In the genomic region with DNA sequence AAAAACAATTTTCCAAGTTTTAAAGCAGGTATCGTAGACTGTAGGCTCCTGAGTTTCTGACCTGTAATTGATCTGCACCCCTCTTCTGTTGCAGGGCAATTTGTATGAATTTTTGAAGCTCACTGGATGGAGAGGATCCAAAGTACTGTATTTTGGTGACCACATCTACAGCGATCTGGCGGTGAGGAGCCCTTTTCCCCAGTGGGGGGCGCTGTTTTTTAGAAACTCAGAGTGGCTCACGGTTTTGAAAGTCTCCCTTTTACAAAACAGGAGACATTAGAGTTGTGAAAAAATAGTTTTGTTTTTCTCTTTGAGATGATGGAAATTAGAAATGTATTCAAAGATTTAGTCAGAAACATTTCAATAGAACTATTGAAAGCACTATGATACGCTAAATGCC, we compare ENCODE assay signal across 17 mouse cellular contexts. TPM values are rescaled to one million over a fixed set of nuclear protein-coding genes. Genes with fewer than 3 reads are reported as not detected.
DNase-seq lines count a peak whose midpoint lies in the region; ATAC-seq and TF ChIP-seq lines count a peak whose summit lies in the region.
"Had no signal": no experiment of that assay in that cellular context is flagged by ENCODE, and none has a peak within 500 bp of the region (broad histone marks: within the 10 kb centered on the region; RNA-seq: fewer than 3 reads in every experiment).

No protein-coding gene starts in this region.

- DNase-seq in gastrocnemius, adult 2 months: no peak
- DNase-seq in gastrocnemius, adult 8-10 months (ENCODE audit: low spot score in 2 of 2): no peak
- DNase-seq in liver, postnatal 0 days: no peak
- no peak for DNase-seq in liver
- peak; percentile 44 for DNase-seq in embryonic facial prominence, embryonic 10.5 days (ENCODE audit: low spot score)
- no peak for DNase-seq in thymus, postnatal 0 days (ENCODE audit: low spot score)
- no peak for DNase-seq in thymus, postnatal 36 days
- DNase-seq: cerebellum, adult 9-10 months; gastrocnemius, postnatal 10 days; heart, postnatal 10 days; thymus, adult 2 months had no signal

- H3K4me1 ChIP-seq in liver, postnatal 0 days (ENCODE audit: insufficient read depth): 0 out of 2 replicates have a peak, but pooled peaks cover 3% of the 10 kb centered on the region
- peaks cover 30% of the 10 kb centered on the region for H3K4me1 ChIP-seq in E14TG2a.4 (replicated peaks; ENCODE audit: low read depth, low read length)
- peaks cover 73% of the 10 kb centered on the region for H3K4me1 ChIP-seq in embryonic facial prominence, embryonic 10.5 days

- ATAC-seq in liver, postnatal 0 days: no peak
- ATAC-seq: forebrain, embryonic 16.5 days had no signal

- H3K36me3 ChIP-seq in liver, postnatal 0 days (replicated peaks; ENCODE audit: insufficient read depth, low read length): peaks cover 47% of the 10 kb centered on the region
- H3K36me3 ChIP-seq in E14TG2a.4 (ENCODE audit: insufficient read depth, low read length): peaks cover 87% of the 10 kb centered on the region
- peaks cover 6% of the 10 kb centered on the region for H3K36me3 ChIP-seq in embryonic facial prominence, embryonic 10.5 days (replicated peaks)

- no peaks in the 10 kb centered on the region for H3K9me3 ChIP-seq in liver, postnatal 0 days (ENCODE audit: low read length)
- H3K9me3 ChIP-seq in E14TG2a.4 (ENCODE audit: low read length): no peaks in the 10 kb centered on the region
- H3K9me3 ChIP-seq in embryonic facial prominence, embryonic 10.5 days: peaks cover 1% of the 10 kb centered on the region; the same call in 1 of the 2 replicates
- H3K9me3 ChIP-seq: hindbrain, embryonic 15.5 days; kidney, embryonic 15.5 days; neural tube, embryonic 15.5 days had no signal

- peak; percentile 43; the same call in 1 of the 2 replicates for TF ChIP-seq CTCF in gastrocnemius, adult 2 months (IDR thresholded peaks at IDR 0.05)
- 0 out of 2 replicates have a peak, but pooled peaks have one; percentile 23 for TF ChIP-seq CTCF in liver, postnatal 0 days (IDR thresholded peaks at IDR 0.05; ENCODE audit: low read depth)
- peak; percentile 75 for TF ChIP-seq CTCF in E14TG2a.4 (conservative IDR thresholded peaks at IDR 0.05; ENCODE audit: low read length)

- no peak overlapping the region for H3K27ac ChIP-seq in gastrocnemius, adult 2 months
- H3K27ac ChIP-seq in liver, postnatal 0 days (ENCODE audit: low read depth): no peak overlapping the region
- no peak overlapping the region for H3K27ac ChIP-seq in embryonic facial prominence, embryonic 10.5 days (replicated peaks)
- H3K27ac ChIP-seq: hindbrain, embryonic 15.5 days; kidney, embryonic 15.5 days; neural tube, embryonic 15.5 days had no signal

- no peak overlapping the region for H3K9ac ChIP-seq in liver, postnatal 0 days (replicated peaks)
- H3K9ac ChIP-seq: hindbrain, embryonic 15.5 days; kidney, embryonic 15.5 days; neural tube, embryonic 15.5 days had no signal

- H3K4me3 ChIP-seq in gastrocnemius, adult 2 months: no peak overlapping the region
- no peak overlapping the region for H3K4me3 ChIP-seq in liver, postnatal 0 days (ENCODE audit: low read depth, low read length)
- H3K4me3 ChIP-seq in E14TG2a.4 (replicated peaks; ENCODE audit: low read length): no peak overlapping the region
- H3K4me3 ChIP-seq in embryonic facial prominence, embryonic 10.5 days: no peak overlapping the region
- H3K4me3 ChIP-seq: hindbrain, embryonic 15.5 days; kidney, embryonic 15.5 days; neural tube, embryonic 15.5 days had no signal

- intact Hi-C loops in gastrocnemius, adult 2 months (cut with DNase I): no loop called here

- 84% methylated on average over 6 of the region's 6 CpGs for WGBS in liver, postnatal 0 days (ENCODE audit: insufficient replicate concordance)
- 74% methylated on average over 6 of the region's 6 CpGs for WGBS in embryonic facial prominence, embryonic 10.5 days

- no peaks in the 10 kb centered on the region for H3K27me3 ChIP-seq in liver, postnatal 0 days (ENCODE audit: insufficient read depth, low read length)
- no peaks in the 10 kb centered on the region for H3K27me3 ChIP-seq in E14TG2a.4 (ENCODE audit: insufficient read depth, low read length)
- no peaks in the 10 kb centered on the region for H3K27me3 ChIP-seq in embryonic facial prominence, embryonic 10.5 days (replicated peaks; ENCODE audit: low read depth, poor library complexity, severe bottlenecking)
- H3K27me3 ChIP-seq: hindbrain, embryonic 15.5 days; kidney, embryonic 15.5 days; neural tube, embryonic 15.5 days had no signal

- no peak overlapping the region for H3K4me2 ChIP-seq in liver, postnatal 0 days (ENCODE audit: low read depth, low read length)
- H3K4me2 ChIP-seq: hindbrain, embryonic 15.5 days; kidney, embryonic 15.5 days; liver, embryonic 11.5 days; neural tube, embryonic 15.5 days had no signal

- TF ChIP-seq EP300 in liver, postnatal 0 days (IDR thresholded peaks at IDR 0.05; ENCODE audit: low read depth): no peak

RNA-seq across cellular contexts. Expression of a gene that starts 45.3 kb away (rescaled TPM):
- 10 to 100 TPM; 36.1 to 77.7 TPM for total RNA-seq in gastrocnemius, adult 2 months (2021)
- 10 to 100 TPM; 57.7 to 72.7 (median 64.9) TPM for total RNA-seq in gastrocnemius, adult 8-10 months (2022)
- polyA plus RNA-seq in liver, postnatal 0 days (2015; fragmentation: Nextera tagmentation; extraction: Ambion mirVana): 0.40 and 0.51 TPM in 2 replicates
- polyA plus RNA-seq in embryonic facial prominence, embryonic 10.5 days (2016; fragmentation: Nextera tagmentation; extraction: Ambion mirVana): 0.75 and 0.85 TPM in 2 replicates
- 0.59 and 0.61 TPM in 2 replicates for polyA plus RNA-seq in thymus, postnatal 0 days (2015; fragmentation: Nextera tagmentation; extraction: Ambion mirVana)

Comparison
In these comparisons a context has a peak if more than half of its experiments do, and no peak if none do; other contexts are left out.
1. CTCF ChIP-seq: peak in every context shown above with its lines; median percentile 75 in E14TG2a.4; 43 in gastrocnemius, adult 2 months; 23 in liver, postnatal 0 days.